8 mouse cellular contexts compared by ENCODE assay signal in genomic region chr11:95121161-95122099, GRCm38 (mm10). TPM values are rescaled to one million over a fixed set of nuclear protein-coding genes. Genes with fewer than 3 reads are reported as not detected.
DNase-seq lines count a peak whose midpoint lies in the region; ATAC-seq and TF ChIP-seq lines count a peak whose summit lies in the region.

No protein-coding gene starts in this region.

- no peak for ATAC-seq in midbrain, embryonic 11.5 days (ENCODE audit: low FRiP score)

- H3K27ac ChIP-seq in heart, adult 2 months: no peak overlapping the region
- H3K27ac ChIP-seq in hindbrain, embryonic 10.5 days: 0 out of 2 replicates have a peak overlapping the region, but pooled peaks have one; percentile 14
- no peak overlapping the region for H3K27ac ChIP-seq in midbrain, embryonic 11.5 days (ENCODE audit: low read depth, low read length)

- TF ChIP-seq EP300 in heart, adult 2 months (IDR thresholded peaks at IDR 0.05; ENCODE audit: insufficient read depth, low read depth, low read length): no peak

- no peaks in the 10 kb centered on the region for H3K36me3 ChIP-seq in heart, adult 2 months (ENCODE audit: control insufficient read depth, insufficient read depth, low read length)
- H3K36me3 ChIP-seq in hindbrain, embryonic 10.5 days: no peaks in the 10 kb centered on the region
- no peaks in the 10 kb centered on the region for H3K36me3 ChIP-seq in midbrain, embryonic 11.5 days (ENCODE audit: control insufficient read depth, insufficient read depth, low read length)

- no peaks in the 10 kb centered on the region for H3K9me3 ChIP-seq in hindbrain, embryonic 10.5 days
- H3K9me3 ChIP-seq in midbrain, embryonic 11.5 days (ENCODE audit: control insufficient read depth, low read length): no peaks in the 10 kb centered on the region

- intact Hi-C loops in heart, adult 2 months (cut with DNase I): no loop called here
- intact Hi-C loops in heart, postnatal 10 days (cut with DNase I): no loop called here

- DNase-seq in heart, adult 2 months: peak in 1 of 2 experiments; percentile 42
- no peak for DNase-seq in heart, postnatal 10 days
- peak; percentile 51 for DNase-seq in ZHBTc4 (ENCODE audit: low read depth, low spot score)
- DNase-seq in hindbrain, embryonic 10.5 days (ENCODE audit: low spot score): peak; percentile 45
- peak; percentile 93 for DNase-seq in midbrain, embryonic 11.5 days (ENCODE audit: low spot score, missing footprints)
- no peak for DNase-seq in frontal cortex, adult 2 months (ENCODE audit: extremely low spot score in 1 of 2, low spot score in 1 of 2)
- no peak for DNase-seq in spleen, postnatal 36 days (ENCODE audit: low spot score in 2 of 2)
- no peak for DNase-seq in thymus, adult 18-20 months

- no peak for TF ChIP-seq POLR2A in heart, adult 2 months (IDR thresholded peaks at IDR 0.05; ENCODE audit: insufficient read depth, low read depth, low read length)

- H3K79me2 ChIP-seq in heart, adult 2 months (replicated peaks; ENCODE audit: control insufficient read depth, insufficient read depth, low read length): no peaks in the 10 kb centered on the region

- peak overlapping the region; percentile 34 for H3K4me2 ChIP-seq in midbrain, embryonic 11.5 days

- no peak for TF ChIP-seq CTCF in heart, adult 2 months (IDR thresholded peaks at IDR 0.05)

- H3K27me3 ChIP-seq in heart, adult 2 months (ENCODE audit: control insufficient read depth, insufficient read depth, low read length): peaks cover 28% of the 10 kb centered on the region
- peaks cover 94% of the 10 kb centered on the region for H3K27me3 ChIP-seq in hindbrain, embryonic 10.5 days (ENCODE audit: insufficient read depth, poor library complexity, severe bottlenecking)
- peaks cover 82% of the 10 kb centered on the region for H3K27me3 ChIP-seq in midbrain, embryonic 11.5 days (ENCODE audit: control insufficient read depth, insufficient read depth, low read length)

- H3K4me1 ChIP-seq in heart, adult 2 months (ENCODE audit: control insufficient read depth, insufficient read depth, low read length): peaks cover 1% of the 10 kb centered on the region; the same call in 1 of the 2 replicates
- peaks cover 56% of the 10 kb centered on the region for H3K4me1 ChIP-seq in hindbrain, embryonic 10.5 days (replicated peaks)
- H3K4me1 ChIP-seq in midbrain, embryonic 11.5 days (ENCODE audit: control insufficient read depth, insufficient read depth, low read length): peaks cover 14% of the 10 kb centered on the region

- WGBS in heart, adult 2 months: 5% methylated on average over 63 of the region's 63 CpGs
- under 1% methylated on average over 63 of the region's 63 CpGs for WGBS in hindbrain, embryonic 10.5 days
- WGBS in midbrain, embryonic 11.5 days: under 1% methylated on average over 56 of the region's 63 CpGs

- H3K4me3 ChIP-seq in heart, adult 2 months: peak overlapping the region; percentile 38
- peak overlapping the region; percentile 56 for H3K4me3 ChIP-seq in hindbrain, embryonic 10.5 days
- H3K4me3 ChIP-seq in midbrain, embryonic 11.5 days (ENCODE audit: low read depth, low read length): peak overlapping the region; percentile 18

- H3K9ac ChIP-seq in heart, adult 2 months (ENCODE audit: low read depth, low read length): no peak overlapping the region
- no peak overlapping the region for H3K9ac ChIP-seq in midbrain, embryonic 11.5 days (ENCODE audit: low read length)

RNA-seq across cellular contexts. Expression of gene Dlx3, which starts 1.5 kb away (rescaled TPM):
- not detected for total RNA-seq in heart, adult 2 months (2021)
- polyA plus RNA-seq in heart, adult 2 months (2012; rRNA removed): not detected in 2 replicates
- not detected for total RNA-seq in heart, postnatal 10 days (2021)
- 3.2 and 6.5 TPM in 2 replicates for polyA plus RNA-seq in hindbrain, embryonic 10.5 days (2016; fragmentation: Nextera tagmentation; extraction: Ambion mirVana)
- polyA plus RNA-seq in midbrain, embryonic 11.5 days (2014; fragmentation: Nextera tagmentation; extraction: Ambion mirVana): 0.59 and 0.65 TPM in 2 replicates
- 0.19 TPM in 1 of 2 replicates, not detected in the other for polyA plus RNA-seq in frontal cortex, adult 2 months (2012; rRNA removed)

RNA-seq across cellular contexts. Expression of gene Dlx4, which starts 24.6 kb away (rescaled TPM):
- not detected for total RNA-seq in heart, adult 2 months (2021)
- polyA plus RNA-seq in heart, adult 2 months (2012; rRNA removed): 0.04 TPM in 1 of 2 replicates, not detected in the other
- total RNA-seq in heart, postnatal 10 days (2021): under 1 TPM in 1 of 2 experiments, not detected in 1; 0.12 TPM
- 0.25 and 0.31 TPM in 2 replicates for polyA plus RNA-seq in hindbrain, embryonic 10.5 days (2016; fragmentation: Nextera tagmentation; extraction: Ambion mirVana)
- not detected in 2 replicates for polyA plus RNA-seq in midbrain, embryonic 11.5 days (2014; fragmentation: Nextera tagmentation; extraction: Ambion mirVana)
- polyA plus RNA-seq in frontal cortex, adult 2 months (2012; rRNA removed): 0.08 TPM in 1 of 2 replicates, not detected in the other

RNA-seq across cellular contexts. Expression of gene Itga3, which starts 44.8 kb away (rescaled TPM):
- total RNA-seq in heart, adult 2 months (2021): 10 to 100 TPM; 10.4 to 10.6 TPM
- 11.4 and 13.8 TPM in 2 replicates for polyA plus RNA-seq in heart, adult 2 months (2012; rRNA removed)
- 10 to 100 TPM; 14.3 to 14.6 TPM for total RNA-seq in heart, postnatal 10 days (2021)
- 5.7 and 6.7 TPM in 2 replicates for polyA plus RNA-seq in hindbrain, embryonic 10.5 days (2016; fragmentation: Nextera tagmentation; extraction: Ambion mirVana)
- 2.9 and 3.0 TPM in 2 replicates for polyA plus RNA-seq in midbrain, embryonic 11.5 days (2014; fragmentation: Nextera tagmentation; extraction: Ambion mirVana)
- polyA plus RNA-seq in frontal cortex, adult 2 months (2012; rRNA removed): 12.7 and 14.0 TPM in 2 replicates

Comparison
In these comparisons a context has a peak if more than half of its experiments do, and no peak if none do; other contexts are left out.
1. DNase-seq: peak in ZHBTc4 (single experiment), hindbrain, embryonic 10.5 days (single experiment) and midbrain, embryonic 11.5 days (single experiment); none in heart, postnatal 10 days (0 of 2), frontal cortex, adult 2 months (0 of 2), spleen, postnatal 36 days (0 of 2) and thymus, adult 18-20 months (0 of 2).
2. Peak in every context shown above with its lines, with median percentiles within 50 percentile points of each other: H3K4me3 ChIP-seq.